Mouse (Mus musculus): ENCODE results near the gene Vmn2r28.
"Not testable (repeated sequence)": the region's sequence is repeated elsewhere in the genome, so short reads cannot be mapped to it uniquely, and the experiment has no call there.

The Vmn2r28 gene

GRCm38 (mm10) chr7:5493856-5494255 lies at the start of gene Vmn2r28:
Vmn2r28 (minus strand) TSS chr7:5493956.
- DNase-seq: not testable (repeated sequence)

- DNase-seq: not testable (repeated sequence)
These were observed 47.1 kb upstream of the Vmn2r28 start for GRCm38 (mm10) chr7:5540770-5541436.

- DNase-seq: no peak
These were observed 37.1 kb downstream of the Vmn2r28 start, which contains the start of gene Vmn1r59 for GRCm38 (mm10) chr7:5456674-5457073. Vmn1r59 (minus strand) TSS chr7:5456774.

GRCm38 (mm10) chr7:5454011-5454410 lies 39.7 kb downstream of the Vmn2r28 start:
- DNase-seq: not testable (repeated sequence)

GRCm38 (mm10) chr7:5448627-5449026 lies 45.1 kb downstream of the Vmn2r28 start:
- DNase-seq: no peak

Measured in kidney, postnatal 36 days (tissue).